Mouse (Mus musculus) liver, adult 2 months (tissue): ENCODE measurements around the gene Csf3.

ENCODE experiments used
- CTCF ChIP-seq: fragments of 200-500 bp; IDR thresholded peaks from 2 replicates; pipeline ENCODE4 v1.5.1; 2011; ENCODE audit warnings: low read depth, low read length, control low read depth
- POLR2A ChIP-seq: fragments of 200-500 bp; IDR thresholded peaks from 2 replicates; pipeline ENCODE4 v1.6.1; 2011; ENCODE audit warnings: low read length, control low read depth; ENCODE audit not compliant: insufficient read depth; ENCODE audit errors: extremely low read depth

- TF ChIP-seq CTCF (no peak), POLR2A (no peak)
Measured at GRCm38 (mm10) chr11:98745932-98746853, 45.1 kb downstream of the Csf3 start.
